Mouse (Mus musculus): ENCODE results near the gene Doc2b. TPM values are rescaled to one million over a fixed set of nuclear protein-coding genes. Genes with fewer than 3 reads are reported as not detected.

Doc2b gene
- 9.4 TPM for polyA plus RNA-seq (2014; fragmentation: Illumina TruSeq; extraction: RNeasy Lipid Tissue Mini Kit (QIAGEN cat#74804); ENCODE audit: low read depth, low replicate concordance)

DNA sequence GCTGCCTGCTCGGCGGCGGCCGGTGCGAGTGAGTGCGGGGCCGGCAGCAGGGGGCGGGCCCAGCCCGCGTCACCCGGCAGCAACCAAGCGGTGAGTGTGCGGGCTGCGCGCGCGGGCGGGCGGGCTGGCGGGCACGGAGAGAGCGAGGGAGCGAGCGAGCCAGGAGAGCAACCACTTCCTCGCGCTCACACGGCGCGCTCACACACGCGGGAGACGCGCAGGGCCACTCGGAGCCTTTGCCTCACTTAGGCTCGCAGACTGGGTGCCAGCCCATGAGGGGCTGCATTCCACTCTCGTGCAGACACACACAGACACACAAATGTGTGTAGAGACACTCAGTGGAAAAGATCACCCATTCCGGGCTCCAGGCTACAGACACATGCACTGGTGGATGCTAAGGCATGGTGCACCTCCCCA lies at the start of gene Doc2b:
TSS of gene Doc2b (minus strand) at position 21 of the 417 bp plus-strand sequence.

DNA sequence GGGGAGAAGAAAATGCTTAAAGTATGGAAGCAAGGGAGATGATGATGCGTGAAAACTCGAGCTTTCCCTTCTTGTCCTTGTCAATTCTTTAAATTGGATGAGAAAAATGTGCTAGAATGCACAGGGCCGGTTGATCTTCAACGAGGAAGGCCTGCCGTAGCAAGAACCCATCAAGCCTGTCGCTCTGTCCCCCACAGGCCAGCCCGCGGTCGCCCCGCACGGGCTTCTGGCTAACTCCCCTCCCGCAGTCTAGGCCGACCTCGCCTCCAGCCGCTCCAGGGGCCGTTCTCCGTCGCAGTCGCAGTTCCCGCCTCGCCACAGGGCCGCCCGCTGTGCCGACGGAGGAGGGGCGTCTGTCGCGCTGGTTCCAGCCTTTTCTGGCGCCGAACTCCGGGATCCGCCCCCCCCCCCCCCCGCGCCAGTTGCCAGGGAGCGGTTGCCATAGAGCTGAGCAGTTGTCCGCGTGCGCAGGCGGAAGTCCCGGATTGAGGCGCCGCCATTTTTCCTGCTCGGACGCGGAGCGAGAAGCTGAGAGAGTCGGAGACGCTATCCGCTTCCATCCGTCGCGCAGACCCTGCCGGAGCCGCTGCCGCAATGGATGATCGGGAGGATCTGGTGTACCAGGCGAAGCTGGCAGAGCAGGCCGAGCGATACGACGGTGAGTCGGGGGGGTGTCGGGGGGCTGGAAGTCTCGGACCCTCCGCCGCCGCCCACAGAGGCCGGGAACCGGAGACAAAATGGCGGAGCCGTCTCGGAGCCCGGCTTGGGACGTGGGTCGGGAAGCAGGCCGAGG lies 63.2 kb downstream of the Doc2b start, which contains the start of gene Ywhae:
TSS of gene Ywhae (plus strand) at position 436 of the 793 bp plus-strand sequence.

Other genes starting within 250 kb of the Doc2b start
- 269 TPM for gene Pitpna, start 208.0 kb downstream of the Doc2b start, polyA plus RNA-seq (2014; fragmentation: Illumina TruSeq; extraction: RNeasy Lipid Tissue Mini Kit (QIAGEN cat#74804); ENCODE audit: low read depth, low replicate concordance)
- 61.9 TPM for gene Inpp5k, start 165.1 kb downstream of the Doc2b start, polyA plus RNA-seq (2014; fragmentation: Illumina TruSeq; extraction: RNeasy Lipid Tissue Mini Kit (QIAGEN cat#74804); ENCODE audit: low read depth, low replicate concordance)
- gene Myo1c, start 145.5 kb downstream of the Doc2b start, polyA plus RNA-seq (2014; fragmentation: Illumina TruSeq; extraction: RNeasy Lipid Tissue Mini Kit (QIAGEN cat#74804); ENCODE audit: low read depth, low replicate concordance) = 16.5 TPM
- gene Crk, start 116.8 kb downstream of the Doc2b start, polyA plus RNA-seq (2014; fragmentation: Illumina TruSeq; extraction: RNeasy Lipid Tissue Mini Kit (QIAGEN cat#74804); ENCODE audit: low read depth, low replicate concordance) = 251 TPM
- gene Ywhae, start 63.2 kb downstream of the Doc2b start, polyA plus RNA-seq (2014; fragmentation: Illumina TruSeq; extraction: RNeasy Lipid Tissue Mini Kit (QIAGEN cat#74804); ENCODE audit: low read depth, low replicate concordance) = 2,021 TPM
- gene Rph3al, start 142.4 kb upstream of the Doc2b start, polyA plus RNA-seq (2014; fragmentation: Illumina TruSeq; extraction: RNeasy Lipid Tissue Mini Kit (QIAGEN cat#74804); ENCODE audit: low read depth, low replicate concordance) = 5.5 TPM
- gene 1700016K19Rik, start 203.9 kb upstream of the Doc2b start, polyA plus RNA-seq (2014; fragmentation: Illumina TruSeq; extraction: RNeasy Lipid Tissue Mini Kit (QIAGEN cat#74804); ENCODE audit: low read depth, low replicate concordance) = not detected
- gene Rflnb, start 231.7 kb upstream of the Doc2b start, polyA plus RNA-seq (2014; fragmentation: Illumina TruSeq; extraction: RNeasy Lipid Tissue Mini Kit (QIAGEN cat#74804); ENCODE audit: low read depth, low replicate concordance) = 23.1 TPM